Mouse (Mus musculus) liver, embryonic 11.5 days (tissue): ENCODE measurements at regions not wholly inside any gene's neighbourhood (a gene's known extent, or its start where the extent isn't known, plus 50 kb on each side); places are given as distances from the start of the nearest gene placed in this dataset.

Source experiments
- ATAC-seq: fragments of 200-750 bp; cut with Nextera tagmentation; replicated peaks from 2 replicates; pipeline ENCODE4 v1.8.0; 2017; ENCODE audit warnings: moderate number of reproducible peaks, mild to moderate bottlenecking, moderate TSS enrichment, moderate library complexity; ENCODE audit not compliant: low FRiP score
- DNase-seq: peaks from one replicate; pipeline ENCODE4 v3.0.0-alpha.2; 2017; ENCODE audit warnings: low spot score
- H3K27ac ChIP-seq: fragments of 300-500 bp; sonication (generic); 2 replicates; pipeline ENCODE4 v1.5.1; 2014; ENCODE audit warnings: mild to moderate bottlenecking, low read depth, low read length, control low read depth
- H3K27me3 ChIP-seq: fragments of 300-500 bp; sonication (generic); replicated peaks from 2 replicates; pipeline ENCODE4 v1.6.1; 2014; ENCODE audit warnings: low read length, mixed read lengths; ENCODE audit not compliant: control insufficient read depth, insufficient read depth
- H3K36me3 ChIP-seq: fragments of 300-500 bp; sonication (generic); 2 replicates; pipeline ENCODE4 v1.6.1; 2014; ENCODE audit warnings: mild to moderate bottlenecking, low read length, moderate library complexity, mixed read lengths; ENCODE audit not compliant: control insufficient read depth, insufficient read depth
- H3K4me1 ChIP-seq: fragments of 300-500 bp; sonication (generic); replicated peaks from 2 replicates; pipeline ENCODE4 v1.6.1; 2014; ENCODE audit warnings: low read length, mixed read lengths; ENCODE audit not compliant: control insufficient read depth, insufficient read depth
- H3K4me2 ChIP-seq: fragments of 300-500 bp; sonication (generic); 2 replicates; pipeline ENCODE4 v1.6.1; 2014; ENCODE audit warnings: mild to moderate bottlenecking, control low read depth, moderate library complexity
- H3K4me3 ChIP-seq: fragments of 300-500 bp; sonication (generic); 2 replicates; pipeline ENCODE4 v1.5.1; 2014; ENCODE audit warnings: low read depth, low read length, control low read depth
- H3K9ac ChIP-seq: fragments of 300-500 bp; sonication (generic); 2 replicates; pipeline ENCODE4 v1.6.1; 2014; ENCODE audit warnings: low read depth, low read length, control low read depth
- H3K9me3 ChIP-seq: fragments of 300-500 bp; sonication (generic); 2 replicates; pipeline ENCODE4 v1.6.1; 2016; ENCODE audit warnings: low read length, inconsistent platforms, mixed read lengths; ENCODE audit not compliant: control insufficient read depth
- WGBS: fragments of 180-500 bp; shearing (Covaris S2); extraction: QIAGEN DNeasy Blood & Tissue Kit; methylation state at CpG from one replicate; pipeline ENCODE4 v1.1.7; 2014; 5-methylcytosine and 5-hydroxymethylcytosine counted together

- no peaks in the 10 kb centered on the region for H3K9me3 ChIP-seq
- H3K4me2 ChIP-seq, result no peak overlapping the region
- H3K9ac ChIP-seq, result no peak overlapping the region
- ATAC-seq (no peak), DNase-seq (no peak)
- no peaks in the 10 kb centered on the region for H3K4me1 ChIP-seq
- H3K36me3 ChIP-seq, result no peaks in the 10 kb centered on the region
- no peak overlapping the region for H3K27ac ChIP-seq
- no peaks in the 10 kb centered on the region for H3K27me3 ChIP-seq
- H3K4me3 ChIP-seq, result no peak overlapping the region
- WGBS, result 79% methylated on average over 1 of the region's 1 CpGs
Observed at GRCm38 (mm10) chr14:62058100-62058499, 234.3 kb upstream of the Rnaseh2b start.

GRCm38 (mm10) chr14:62071140-62071539 is 221.2 kb upstream of the Rnaseh2b start:
- Histone ChIP-seq H3K4me3 (no peak overlapping the region), H3K27ac (no peak overlapping the region), H3K9me3 (no peaks in the 10 kb centered on the region), H3K9ac (no peak overlapping the region), H3K27me3 (no peaks in the 10 kb centered on the region), H3K4me1 (no peaks in the 10 kb centered on the region), H3K36me3 (no peaks in the 10 kb centered on the region), H3K4me2 (no peak overlapping the region)
- ATAC-seq, result no peak
- 86% methylated on average over 6 of the region's 6 CpGs for WGBS
- DNase-seq, result no peak

GRCm38 (mm10) chr14:62084047-62084446 is 208.3 kb upstream of the Rnaseh2b start:
- Histone ChIP-seq H3K9me3 (no peaks in the 10 kb centered on the region), H3K4me1 (no peaks in the 10 kb centered on the region), H3K36me3 (no peaks in the 10 kb centered on the region), H3K4me3 (no peak overlapping the region), H3K4me2 (no peak overlapping the region), H3K9ac (no peak overlapping the region), H3K27me3 (no peaks in the 10 kb centered on the region), H3K27ac (no peak overlapping the region)
- WGBS, result 47% methylated on average over 2 of the region's 2 CpGs
- ATAC-seq (no peak), DNase-seq (no peak)

- DNase-seq (no peak), ATAC-seq (no peak)
- WGBS, result 79% methylated on average over 3 of the region's 3 CpGs
- H3K4me2 ChIP-seq, result no peak overlapping the region
- H3K4me3 ChIP-seq, result no peak overlapping the region
- no peak overlapping the region for H3K27ac ChIP-seq
- no peaks in the 10 kb centered on the region for H3K36me3 ChIP-seq
- no peaks in the 10 kb centered on the region for H3K4me1 ChIP-seq
- no peaks in the 10 kb centered on the region for H3K27me3 ChIP-seq
- no peak overlapping the region for H3K9ac ChIP-seq
- no peaks in the 10 kb centered on the region for H3K9me3 ChIP-seq
Observed at GRCm38 (mm10) chr14:62088174-62088573, 204.2 kb upstream of the Rnaseh2b start.

GRCm38 (mm10) chr14:62117532-62117931 is 174.9 kb upstream of the Rnaseh2b start:
- no peaks in the 10 kb centered on the region for H3K9me3 ChIP-seq
- no peak for DNase-seq
- WGBS, result 83% methylated on average over 3 of the region's 3 CpGs

GRCm38 (mm10) chr14:62118542-62118953 is 173.8 kb upstream of the Rnaseh2b start:
- no peaks in the 10 kb centered on the region for H3K4me1 ChIP-seq
- 38% methylated on average over 2 of the region's 2 CpGs for WGBS

More at GRCm38 (mm10) chr14:62117532-62117931, 174.9 kb upstream of the Rnaseh2b start:
- ATAC-seq, result no peak
- Histone ChIP-seq H3K27me3 (no peaks in the 10 kb centered on the region), H3K9ac (no peak overlapping the region), H3K4me2 (no peak overlapping the region), H3K36me3 (no peaks in the 10 kb centered on the region), H3K4me1 (no peaks in the 10 kb centered on the region), H3K27ac (no peak overlapping the region), H3K4me3 (no peak overlapping the region)

GRCm38 (mm10) chr14:62128918-62129317 is 163.5 kb upstream of the Rnaseh2b start:
- Histone ChIP-seq H3K4me2 (no peak overlapping the region), H3K4me3 (no peak overlapping the region), H3K27me3 (no peaks in the 10 kb centered on the region), H3K9me3 (no peaks in the 10 kb centered on the region), H3K9ac (no peak overlapping the region), H3K36me3 (no peaks in the 10 kb centered on the region), H3K27ac (no peak overlapping the region), H3K4me1 (no peaks in the 10 kb centered on the region)
- DNase-seq (no peak), ATAC-seq (no peak)
- WGBS, result 78% methylated on average over 6 of the region's 6 CpGs

More at GRCm38 (mm10) chr14:62118542-62118953, 173.8 kb upstream of the Rnaseh2b start:
- no peak for ATAC-seq
- no peaks in the 10 kb centered on the region for H3K9me3 ChIP-seq
- no peak overlapping the region for H3K27ac ChIP-seq
- H3K36me3 ChIP-seq, result no peaks in the 10 kb centered on the region
- no peak overlapping the region for H3K4me3 ChIP-seq
- no peak overlapping the region for H3K4me2 ChIP-seq
- DNase-seq, result no peak
- H3K9ac ChIP-seq, result no peak overlapping the region
- no peaks in the 10 kb centered on the region for H3K27me3 ChIP-seq

GRCm38 (mm10) chr14:62132353-62132816 is 160.0 kb upstream of the Rnaseh2b start:
- no peaks in the 10 kb centered on the region for H3K36me3 ChIP-seq
- H3K4me2 ChIP-seq, result no peak overlapping the region
- H3K4me1 ChIP-seq, result no peaks in the 10 kb centered on the region
- no peak overlapping the region for H3K9ac ChIP-seq
- no peak overlapping the region for H3K4me3 ChIP-seq
- no peak overlapping the region for H3K27ac ChIP-seq
- peaks cover 3% of the 10 kb centered on the region; the same call in 1 of the 2 replicates for H3K9me3 ChIP-seq
- DNase-seq, result no peak
- no peak for ATAC-seq
- 56% methylated on average over 8 of the region's 8 CpGs for WGBS
- no peaks in the 10 kb centered on the region for H3K27me3 ChIP-seq

- Histone ChIP-seq H3K9me3 (peaks cover 3% of the 10 kb centered on the region; the same call in 1 of the 2 replicates), H3K4me2 (no peak overlapping the region), H3K36me3 (no peaks in the 10 kb centered on the region), H3K27me3 (no peaks in the 10 kb centered on the region), H3K9ac (no peak overlapping the region), H3K4me3 (no peak overlapping the region), H3K27ac (no peak overlapping the region), H3K4me1 (no peaks in the 10 kb centered on the region)
- 69% methylated on average over 5 of the region's 5 CpGs for WGBS
- no peak for ATAC-seq
- DNase-seq, result no peak
Observed at GRCm38 (mm10) chr14:62137981-62138380, 154.4 kb upstream of the Rnaseh2b start.
